Mouse (Mus musculus) liver, embryonic 11.5 days (tissue): ENCODE measurements around the gene Tob1. TPM values are rescaled to one million over a fixed set of nuclear protein-coding genes. Genes with fewer than 3 reads are reported as not detected.
A peak's percentile ranks its signal among the peaks of the same experiment; 100 is the strongest.

Source experiments
- ATAC-seq: fragments of 200-750 bp; cut with Nextera tagmentation; replicated peaks from 2 replicates; pipeline ENCODE4 v1.8.0; 2017; ENCODE audit warnings: moderate number of reproducible peaks, mild to moderate bottlenecking, moderate TSS enrichment, moderate library complexity; ENCODE audit not compliant: low FRiP score
- DNase-seq: peaks from one replicate; pipeline ENCODE4 v3.0.0-alpha.2; 2017; ENCODE audit warnings: low spot score
- H3K27ac ChIP-seq: fragments of 300-500 bp; sonication (generic); 2 replicates; pipeline ENCODE4 v1.5.1; 2014; ENCODE audit warnings: mild to moderate bottlenecking, low read depth, low read length, control low read depth
- H3K27me3 ChIP-seq: fragments of 300-500 bp; sonication (generic); replicated peaks from 2 replicates; pipeline ENCODE4 v1.6.1; 2014; ENCODE audit warnings: low read length, mixed read lengths; ENCODE audit not compliant: control insufficient read depth, insufficient read depth
- H3K36me3 ChIP-seq: fragments of 300-500 bp; sonication (generic); 2 replicates; pipeline ENCODE4 v1.6.1; 2014; ENCODE audit warnings: mild to moderate bottlenecking, low read length, moderate library complexity, mixed read lengths; ENCODE audit not compliant: control insufficient read depth, insufficient read depth
- H3K4me1 ChIP-seq: fragments of 300-500 bp; sonication (generic); replicated peaks from 2 replicates; pipeline ENCODE4 v1.6.1; 2014; ENCODE audit warnings: low read length, mixed read lengths; ENCODE audit not compliant: control insufficient read depth, insufficient read depth
- H3K4me2 ChIP-seq: fragments of 300-500 bp; sonication (generic); 2 replicates; pipeline ENCODE4 v1.6.1; 2014; ENCODE audit warnings: mild to moderate bottlenecking, control low read depth, moderate library complexity
- H3K4me3 ChIP-seq: fragments of 300-500 bp; sonication (generic); 2 replicates; pipeline ENCODE4 v1.5.1; 2014; ENCODE audit warnings: low read depth, low read length, control low read depth
- H3K9ac ChIP-seq: fragments of 300-500 bp; sonication (generic); 2 replicates; pipeline ENCODE4 v1.6.1; 2014; ENCODE audit warnings: low read depth, low read length, control low read depth
- H3K9me3 ChIP-seq: fragments of 300-500 bp; sonication (generic); 2 replicates; pipeline ENCODE4 v1.6.1; 2016; ENCODE audit warnings: low read length, inconsistent platforms, mixed read lengths; ENCODE audit not compliant: control insufficient read depth
- WGBS: fragments of 180-500 bp; shearing (Covaris S2); extraction: QIAGEN DNeasy Blood & Tissue Kit; methylation state at CpG from one replicate; pipeline ENCODE4 v1.1.7; 2014; 5-methylcytosine and 5-hydroxymethylcytosine counted together
- polyA plus RNA-seq: library from polyadenylated mRNA; unstranded; fragments of >200 nt; fragmentation: Nextera tagmentation; extraction: Ambion mirVana; gene quantifications from 2 replicates; pipeline ENCODE4 v1.2.1, GENCODE M21; 2014

Gene Tob1
- polyA plus RNA-seq, 1 experiment from 2014 or later = 18.6 TPM

DNA sequence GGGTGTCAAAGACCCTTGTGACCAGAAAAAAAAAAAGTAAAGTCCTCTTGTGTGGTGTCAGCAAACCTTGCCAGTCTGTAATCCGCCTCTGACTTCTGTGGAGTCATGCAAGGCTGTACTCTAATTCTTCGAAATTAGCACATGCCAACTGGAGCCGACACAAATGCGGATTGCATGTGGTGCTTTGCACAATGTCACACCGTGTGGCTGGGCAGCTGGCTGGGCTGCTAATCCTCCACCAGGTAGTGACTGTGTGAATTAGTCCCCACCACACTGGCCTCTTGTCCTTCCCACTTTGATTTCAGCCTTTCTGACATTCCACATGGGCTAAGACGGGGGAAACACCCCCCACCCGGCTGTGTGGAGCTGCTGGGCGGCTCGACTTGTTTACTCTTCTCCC is 28.5 kb downstream of the Tob1 start:
- Histone ChIP-seq H3K4me2 (no peak overlapping the region), H3K4me1 (peaks cover 12% of the 10 kb centered on the region), H3K27me3 (peaks cover 8% of the 10 kb centered on the region; the same call in 1 of the 2 replicates), H3K9me3 (no peaks in the 10 kb centered on the region), H3K27ac (no peak overlapping the region), H3K4me3 (no peak overlapping the region), H3K36me3 (no peaks in the 10 kb centered on the region), H3K9ac (no peak overlapping the region)
- ATAC-seq = no peak
- no peak for DNase-seq
- WGBS = 48% methylated on average over 9 of the region's 9 CpGs

DNA sequence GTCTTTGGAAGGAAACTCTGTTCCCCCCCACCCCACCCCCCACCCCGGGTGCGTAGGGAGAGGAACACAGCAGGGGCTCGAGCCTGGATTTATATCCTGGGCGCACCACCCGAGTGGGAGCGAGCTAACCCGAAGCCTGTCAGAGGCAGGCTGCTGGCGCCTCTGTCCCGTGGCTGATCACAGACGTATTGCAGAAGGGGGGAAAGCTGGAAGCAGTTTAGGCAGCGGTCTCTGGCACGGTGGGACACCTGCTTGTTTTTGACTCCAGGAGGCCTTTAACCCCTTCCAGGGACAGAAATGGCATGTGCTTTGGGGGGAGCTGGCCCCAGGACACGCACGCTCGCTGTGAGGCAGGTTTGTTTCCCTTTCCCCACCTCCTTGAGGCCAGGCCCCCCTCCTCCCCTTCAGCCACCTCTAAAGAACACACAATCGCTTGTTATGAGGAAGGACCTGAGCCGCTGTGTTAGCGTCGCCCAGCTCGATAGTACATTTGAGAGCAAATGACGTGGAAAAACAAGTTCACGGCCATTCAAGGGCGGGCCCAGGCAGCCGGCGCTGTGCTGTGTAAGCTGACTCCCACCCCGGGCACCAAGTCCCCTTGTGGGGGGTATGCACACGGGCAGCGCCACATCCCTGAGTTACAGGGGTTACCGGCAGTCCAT is 31.6 kb downstream of the Tob1 start:
- peaks cover 12% of the 10 kb centered on the region for H3K27me3 ChIP-seq
- DNase-seq (no peak), ATAC-seq (peak; percentile 37; the same call in 1 of the 2 replicates)
- H3K27ac ChIP-seq = no peak overlapping the region
- H3K4me3 ChIP-seq = peak overlapping the region; percentile 39
- 14% methylated on average over 29 of the region's 29 CpGs for WGBS
- no peaks in the 10 kb centered on the region for H3K9me3 ChIP-seq
- peak overlapping the region; percentile 70 for H3K4me2 ChIP-seq
- peaks cover 7% of the 10 kb centered on the region for H3K4me1 ChIP-seq
- peak overlapping the region; percentile 46; the same call in 1 of the 2 replicates for H3K9ac ChIP-seq
- no peaks in the 10 kb centered on the region for H3K36me3 ChIP-seq

GRCm38 (mm10) chr11:94243422-94244180 is 32.3 kb downstream of the Tob1 start:
- DNase-seq = no peak
- peaks cover 12% of the 10 kb centered on the region for H3K27me3 ChIP-seq
- no peaks in the 10 kb centered on the region for H3K36me3 ChIP-seq
- 0 out of 2 replicates have a peak overlapping the region, but pooled peaks have one; percentile 39 for H3K4me3 ChIP-seq
- WGBS = 35% methylated on average over 15 of the region's 15 CpGs
- H3K9ac ChIP-seq = peak overlapping the region; percentile 46; the same call in 1 of the 2 replicates
- H3K4me2 ChIP-seq = peak overlapping the region; percentile 70
- ATAC-seq = no peak
- H3K27ac ChIP-seq = no peak overlapping the region
- peaks cover 7% of the 10 kb centered on the region for H3K4me1 ChIP-seq
- no peaks in the 10 kb centered on the region for H3K9me3 ChIP-seq

- WGBS = 55% methylated on average over 9 of the region's 9 CpGs
- Histone ChIP-seq H3K9ac (no peak overlapping the region), H3K4me2 (no peak overlapping the region), H3K9me3 (no peaks in the 10 kb centered on the region), H3K36me3 (no peaks in the 10 kb centered on the region), H3K27me3 (peaks cover 12% of the 10 kb centered on the region), H3K4me3 (no peak overlapping the region), H3K27ac (no peak overlapping the region), H3K4me1 (peaks cover 7% of the 10 kb centered on the region)
- ATAC-seq (no peak), DNase-seq (no peak)
Observed at GRCm38 (mm10) chr11:94244385-94244784, 33.1 kb downstream of the Tob1 start.

GRCm38 (mm10) chr11:94245955-94246788 is 34.9 kb downstream of the Tob1 start, which contains the start of gene Wfikkn2:
TSS of gene Wfikkn2 (minus strand) at chr11:94246005.
- H3K27ac ChIP-seq = no peak within 1 kb of the TSS
- 69% methylated on average over 17 of the region's 17 CpGs for WGBS
- H3K9ac ChIP-seq = no peak within 1 kb of the TSS
- peaks cover 12% of the 10 kb centered on the region for H3K27me3 ChIP-seq
- no peak within 1 kb of the TSS for H3K4me3 ChIP-seq
- no peaks in the 10 kb centered on the region for H3K9me3 ChIP-seq
- peaks cover 7% of the 10 kb centered on the region for H3K4me1 ChIP-seq
- no peak within 1 kb of the TSS for H3K4me2 ChIP-seq
- DNase-seq = no peak
- no peaks in the 10 kb centered on the region for H3K36me3 ChIP-seq
- no peak for ATAC-seq

DNA sequence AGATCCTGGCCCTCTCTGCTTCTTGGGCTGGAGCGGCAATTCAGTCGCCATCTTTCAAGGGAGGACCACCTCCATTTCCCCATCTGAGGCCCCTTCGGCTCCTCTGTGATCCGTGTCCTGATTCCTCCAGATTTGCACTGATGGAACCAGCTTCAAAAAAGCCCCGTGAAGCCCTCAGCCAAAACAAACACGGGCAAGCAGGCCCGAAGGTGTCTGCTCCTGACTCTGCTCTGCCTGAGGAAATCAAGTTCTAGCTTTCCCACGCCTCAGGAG is 35.5 kb downstream of the Tob1 start:
- Histone ChIP-seq H3K4me1 (peaks cover 7% of the 10 kb centered on the region), H3K9me3 (no peaks in the 10 kb centered on the region), H3K4me2 (no peak overlapping the region), H3K9ac (no peak overlapping the region), H3K27ac (no peak overlapping the region), H3K27me3 (peaks cover 12% of the 10 kb centered on the region), H3K36me3 (no peaks in the 10 kb centered on the region), H3K4me3 (no peak overlapping the region)
- ATAC-seq = no peak
- 74% methylated on average over 8 of the region's 8 CpGs for WGBS
- DNase-seq = no peak

GRCm38 (mm10) chr11:94253156-94253555 is 41.9 kb downstream of the Tob1 start:
- Histone ChIP-seq H3K9me3 (no peaks in the 10 kb centered on the region), H3K9ac (no peak overlapping the region), H3K4me2 (no peak overlapping the region), H3K27me3 (no peaks in the 10 kb centered on the region), H3K4me1 (no peaks in the 10 kb centered on the region), H3K36me3 (no peaks in the 10 kb centered on the region), H3K27ac (no peak overlapping the region), H3K4me3 (no peak overlapping the region)
- 70% methylated on average over 9 of the region's 9 CpGs for WGBS
- DNase-seq (no peak), ATAC-seq (no peak)

DNA sequence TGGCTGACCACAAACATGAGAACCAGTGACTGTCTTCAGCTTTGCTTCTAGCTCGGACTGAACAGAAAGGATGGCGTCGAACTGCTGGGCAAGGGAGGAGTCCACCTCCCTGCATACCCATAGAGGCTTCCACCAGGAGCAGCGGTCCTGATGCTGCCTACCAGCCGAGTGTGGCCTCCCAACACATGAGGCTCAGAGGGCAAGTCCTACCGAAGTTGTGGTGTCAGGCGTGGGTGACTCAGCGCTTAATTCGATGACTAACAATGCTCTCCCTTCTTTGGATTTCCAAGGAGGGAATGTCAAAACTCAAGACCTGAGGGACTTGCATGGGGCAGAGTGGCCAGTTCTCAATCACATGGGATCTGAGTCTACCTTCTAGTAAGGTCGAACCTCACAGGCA is 42.4 kb downstream of the Tob1 start:
- H3K27ac ChIP-seq = no peak overlapping the region
- DNase-seq (no peak), ATAC-seq (no peak)
- H3K4me2 ChIP-seq = no peak overlapping the region
- no peak overlapping the region for H3K4me3 ChIP-seq
- H3K36me3 ChIP-seq = no peaks in the 10 kb centered on the region
- H3K9me3 ChIP-seq = no peaks in the 10 kb centered on the region
- 70% methylated on average over 10 of the region's 10 CpGs for WGBS
- no peaks in the 10 kb centered on the region for H3K27me3 ChIP-seq
- H3K4me1 ChIP-seq = no peaks in the 10 kb centered on the region
- no peak overlapping the region for H3K9ac ChIP-seq
